Mouse (Mus musculus): ENCODE results near the gene Gnb3.

The Gnb3 gene

DNA sequence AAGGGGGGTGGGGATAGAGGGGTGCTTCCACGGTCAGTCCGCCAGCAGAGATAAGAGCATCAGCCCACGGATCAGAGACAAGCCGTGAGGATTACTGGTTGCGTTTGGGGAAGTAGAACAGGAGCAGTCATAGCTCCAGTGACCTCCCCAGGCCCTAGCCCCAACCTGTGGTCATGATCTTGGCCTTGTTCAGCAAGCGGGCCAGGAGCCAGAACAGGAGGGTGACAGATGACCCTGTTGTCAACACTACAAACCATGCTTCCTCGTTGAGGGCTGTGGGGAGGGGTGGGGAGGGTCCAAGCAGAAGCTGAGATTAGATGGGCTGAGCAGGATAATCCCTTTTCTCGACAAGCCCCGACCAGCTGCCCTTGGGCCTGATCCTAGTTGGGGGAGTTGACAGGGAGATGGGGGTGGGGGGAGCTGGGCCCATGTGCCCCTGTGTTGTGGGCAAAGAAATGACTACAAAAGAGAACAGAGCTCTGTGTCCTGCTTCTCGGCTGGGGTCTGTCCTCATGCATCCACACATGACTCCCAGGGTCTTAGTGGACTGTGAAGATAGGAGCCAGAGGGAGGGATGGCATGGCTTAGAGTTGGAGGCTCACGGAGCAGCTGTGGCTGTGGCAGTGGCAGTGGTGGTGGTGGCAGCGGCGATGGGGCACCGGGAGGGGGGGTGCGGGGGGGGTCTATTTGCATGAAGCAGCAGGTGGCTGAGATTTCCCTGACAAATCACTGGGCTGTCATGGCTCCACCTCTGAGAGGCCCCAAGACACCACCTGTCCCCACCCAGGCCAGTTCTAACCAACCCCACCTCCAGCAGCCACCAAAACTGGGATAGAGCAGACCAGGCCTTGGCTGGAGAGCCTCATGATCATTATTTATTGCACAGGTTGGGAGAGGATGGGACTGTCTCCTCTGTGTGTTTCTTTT, at the start of gene Gnb3:
Gnb3 (minus strand) TSS at position 35 of the 927 bp plus-strand sequence.
- DNase-seq (ENCODE audit: low read depth, low spot score): no peak

DNA sequence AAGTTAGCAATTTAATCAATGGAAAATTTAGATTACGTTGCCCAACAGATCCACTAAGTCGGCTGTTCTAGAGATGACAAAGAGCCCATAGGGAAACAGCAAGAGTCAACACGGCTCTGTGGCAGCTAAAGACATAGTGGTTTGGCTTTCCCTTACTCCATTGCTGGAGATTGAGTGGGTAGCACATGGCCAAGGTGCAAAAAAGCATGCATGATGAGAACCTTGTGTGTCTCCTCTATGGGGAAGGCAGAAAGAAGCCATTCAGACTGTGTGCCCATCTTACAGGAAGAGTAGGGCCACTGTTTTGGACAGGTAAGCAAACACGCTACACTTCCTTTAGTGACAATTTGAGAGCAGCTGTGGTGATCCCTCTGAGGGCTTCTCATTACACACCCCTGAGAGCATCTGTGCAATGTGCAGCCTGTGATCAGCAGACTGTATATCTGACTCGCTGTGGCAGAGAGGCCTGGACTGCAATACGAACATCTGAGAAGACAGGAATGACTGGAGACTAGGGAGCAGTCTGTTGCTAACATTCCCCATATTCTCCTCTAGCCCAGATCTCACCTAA, 48.6 kb upstream of the Gnb3 start:
- no peak for DNase-seq (ENCODE audit: low read depth, low spot score)

DNA sequence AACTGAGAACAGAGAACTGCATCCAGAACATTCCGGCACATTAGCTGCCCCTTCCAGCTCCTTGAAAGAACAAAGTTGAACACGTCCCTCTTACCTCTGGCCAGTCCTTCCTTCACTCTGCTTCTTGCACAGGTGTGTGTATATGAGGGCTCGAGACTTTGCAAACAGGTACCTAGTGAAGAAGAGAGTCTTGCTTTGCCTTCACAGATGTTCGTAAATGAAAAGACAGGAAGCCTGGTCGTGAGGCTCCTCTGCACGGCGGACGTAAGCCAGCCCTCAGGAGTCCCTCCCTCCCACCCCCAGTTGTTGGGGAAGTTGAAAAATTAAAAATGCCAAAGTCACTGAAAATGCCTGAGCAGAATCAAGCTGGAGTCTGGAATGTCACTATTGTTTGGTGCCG, 47.9 kb upstream of the Gnb3 start, which contains the start of gene Cd4:
Cd4 (minus strand) TSS at position 236 of the 400 bp plus-strand sequence.
- no peak for DNase-seq (ENCODE audit: low read depth, low spot score)

DNA sequence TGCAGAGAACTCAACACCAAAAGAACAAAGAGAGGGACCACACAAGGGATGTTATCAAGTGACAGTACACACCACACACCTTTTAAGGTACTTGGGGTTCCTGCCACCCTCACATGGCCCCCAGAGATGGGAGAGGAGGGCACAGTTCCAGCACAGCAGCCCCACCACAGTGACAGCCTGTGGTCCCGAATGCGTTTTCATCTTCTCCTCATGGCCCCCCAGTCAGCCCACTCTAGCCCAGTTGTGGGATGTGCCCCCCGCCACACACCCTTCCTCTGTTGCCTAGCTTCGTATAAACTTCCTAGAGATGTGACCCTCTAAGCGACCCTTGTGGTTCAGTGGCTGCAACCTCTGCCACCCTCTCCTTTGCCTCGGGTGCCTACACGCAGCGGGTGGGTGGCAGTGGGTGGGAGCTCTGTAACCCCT, 45.9 kb upstream of the Gnb3 start:
- no peak for DNase-seq (ENCODE audit: low read depth, low spot score)

DNA sequence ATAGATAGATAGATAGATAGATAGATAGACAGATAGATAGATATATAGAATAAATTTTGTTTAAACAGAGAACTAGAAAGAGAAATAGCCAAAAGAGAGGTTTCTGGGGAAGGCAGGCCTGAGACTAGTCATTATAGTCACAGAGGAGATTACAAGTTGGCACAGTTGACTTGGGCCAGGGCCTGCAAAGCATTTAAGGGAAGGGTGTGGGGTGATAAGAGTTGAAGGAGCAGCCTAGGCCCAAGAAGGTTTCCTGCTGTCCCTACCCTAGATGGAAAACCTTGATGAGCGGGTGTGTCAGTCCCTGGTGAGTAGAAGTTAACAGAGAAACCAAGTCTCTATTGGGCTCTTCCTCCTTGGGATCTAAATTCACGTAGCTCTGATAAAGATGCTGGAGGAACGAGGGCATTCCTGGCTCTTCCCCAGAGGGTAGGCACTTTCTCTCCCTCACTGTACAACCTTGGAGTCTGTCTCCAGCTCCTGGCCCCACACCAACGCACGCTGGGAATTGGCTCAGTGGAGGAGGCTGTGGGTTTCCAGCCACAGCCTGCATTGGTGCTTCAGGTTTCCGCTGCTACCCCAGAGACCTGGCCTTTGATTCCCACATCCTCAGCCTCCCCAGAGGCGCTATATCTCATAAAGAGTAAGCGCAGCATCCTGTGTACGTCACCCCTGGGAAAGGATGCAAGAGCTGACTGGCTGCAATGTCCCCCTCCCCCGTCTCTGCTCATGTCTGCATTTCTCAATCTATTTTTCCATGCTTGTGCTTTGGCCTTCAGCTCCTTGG, 44.8 kb upstream of the Gnb3 start:
- no peak for DNase-seq (ENCODE audit: low read depth, low spot score)

DNA sequence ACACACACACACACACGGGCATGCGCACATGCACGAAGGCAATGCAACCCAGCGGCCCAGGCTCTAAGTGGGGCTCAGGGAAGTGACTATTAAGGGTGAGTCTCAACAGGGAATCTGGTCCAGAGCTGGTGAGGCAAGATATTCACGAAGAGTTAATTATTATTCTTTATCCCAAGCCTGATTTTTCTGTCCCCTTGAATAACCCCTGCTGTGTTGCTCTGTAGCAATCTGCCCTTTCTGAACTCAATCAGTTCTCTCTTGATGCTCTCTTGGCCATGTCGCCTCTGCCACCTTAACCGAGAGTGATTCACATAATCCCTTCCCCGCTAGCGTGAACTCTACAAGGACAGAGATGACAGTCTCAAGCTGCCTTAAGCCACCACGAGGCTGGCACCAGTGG, 43.3 kb upstream of the Gnb3 start:
- no peak for DNase-seq (ENCODE audit: low read depth, low spot score)

DNA sequence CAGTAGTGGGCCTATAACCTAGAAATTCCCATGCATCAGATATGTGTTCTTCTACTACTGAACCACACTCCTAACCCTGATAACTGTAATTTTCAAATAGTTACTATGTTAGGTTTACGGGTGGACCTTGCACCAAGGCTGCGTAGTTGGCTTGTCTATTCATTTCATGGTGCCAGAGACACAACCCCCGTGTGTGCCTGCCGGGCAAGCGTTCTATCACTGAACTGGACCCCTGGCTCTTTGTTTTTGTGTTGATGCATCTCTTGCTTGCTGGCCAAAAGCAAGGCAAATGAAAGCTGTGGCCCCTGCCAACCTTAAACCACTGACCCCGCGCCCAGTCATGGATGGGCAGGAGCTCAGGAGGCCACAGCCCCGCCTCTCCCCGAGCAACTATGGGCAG, 41.7 kb upstream of the Gnb3 start:
- DNase-seq (ENCODE audit: low read depth, low spot score): no peak

DNA sequence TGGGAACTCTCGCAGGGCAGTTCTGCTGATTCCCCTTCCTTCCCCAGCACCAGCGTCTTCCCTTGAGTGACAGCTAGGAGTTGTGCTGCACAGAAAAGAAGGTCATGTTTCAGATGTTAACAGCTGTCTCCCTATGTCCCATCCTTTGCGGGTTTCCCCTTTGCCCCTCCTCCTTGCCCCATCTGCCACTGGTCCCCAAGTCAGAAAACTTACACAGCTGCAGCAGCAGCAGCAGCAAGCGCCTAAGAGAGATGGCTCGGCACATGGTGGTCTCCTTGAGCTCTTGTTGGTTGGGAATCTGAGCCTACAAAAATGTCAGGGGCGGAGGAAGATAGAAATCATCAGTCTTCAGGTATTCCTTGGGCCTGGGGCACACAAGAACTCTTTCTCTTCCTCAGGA, 39.3 kb upstream of the Gnb3 start:
- no peak for DNase-seq (ENCODE audit: low read depth, low spot score)

DNA sequence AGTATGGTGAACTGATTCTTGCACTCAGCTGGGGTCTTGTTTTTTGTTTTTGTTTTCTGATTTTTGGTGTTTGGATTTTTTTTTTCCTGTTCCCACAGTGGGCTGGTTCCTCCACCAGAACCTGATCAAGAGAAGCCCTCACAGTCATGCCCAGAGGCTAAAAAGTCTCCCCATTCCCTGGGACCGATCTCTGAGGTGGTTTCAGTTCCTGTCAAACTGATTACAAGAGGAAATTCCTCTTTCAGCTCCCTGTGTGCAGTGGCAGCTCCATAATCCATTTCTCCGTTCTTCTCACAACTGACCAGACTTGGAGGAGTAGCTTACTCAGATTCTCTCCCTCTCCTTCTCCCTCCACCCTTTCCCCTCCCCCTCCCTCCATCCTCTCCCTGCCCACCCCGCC, 34.3 kb upstream of the Gnb3 start:
- no peak for DNase-seq (ENCODE audit: low read depth, low spot score)

DNA sequence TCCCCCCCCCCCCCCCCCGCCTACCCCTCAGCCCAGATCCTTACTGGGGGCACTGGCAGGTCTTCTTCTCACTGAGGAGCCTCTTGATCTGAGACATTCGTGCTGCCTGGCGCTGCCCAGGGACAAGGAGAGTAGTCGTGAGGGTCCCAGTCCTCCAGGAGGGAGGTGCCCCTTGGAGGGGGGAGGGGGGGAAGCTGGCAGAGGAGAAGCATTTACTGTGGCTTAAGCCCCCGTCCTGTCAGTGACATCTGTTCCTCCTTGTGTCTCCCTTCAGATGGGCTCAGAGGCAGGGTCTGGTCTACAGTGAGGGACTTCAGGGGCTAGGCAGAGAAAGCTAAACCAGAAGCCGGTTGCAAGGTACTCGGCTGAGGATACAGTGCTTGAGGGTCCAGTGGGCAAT, 26.5 kb upstream of the Gnb3 start:
- DNase-seq (ENCODE audit: low read depth, low spot score): no peak

DNA sequence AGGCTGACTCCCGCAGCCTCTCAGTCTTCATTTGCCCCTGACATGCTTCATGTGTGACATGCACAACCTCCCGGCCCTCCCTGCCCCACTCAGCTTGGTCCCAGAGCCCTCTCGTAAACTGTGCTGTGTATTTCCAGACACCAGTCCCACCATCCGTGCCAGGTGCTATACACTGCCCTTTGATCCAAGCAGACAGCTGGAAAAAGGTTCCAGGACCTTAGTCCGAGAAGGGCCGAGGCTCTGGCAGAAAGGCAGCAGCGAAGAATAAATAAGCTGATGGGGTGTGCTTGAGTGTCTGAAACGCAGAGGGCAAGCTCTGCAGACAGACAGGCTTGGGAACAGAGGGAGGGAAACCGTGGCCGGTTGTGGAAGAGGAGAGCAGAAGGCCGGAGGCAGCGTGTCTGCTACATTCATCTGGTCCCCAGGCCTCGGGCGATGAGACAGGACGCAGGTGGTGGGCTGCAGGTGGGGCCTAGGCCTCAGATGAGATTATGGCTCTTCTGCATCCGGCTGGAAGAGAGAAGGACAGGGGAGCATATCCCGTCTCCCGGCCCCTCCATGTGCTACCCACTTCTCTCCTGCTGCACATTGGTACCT, 25.8 kb upstream of the Gnb3 start:
- DNase-seq (ENCODE audit: low read depth, low spot score): no peak

DNA sequence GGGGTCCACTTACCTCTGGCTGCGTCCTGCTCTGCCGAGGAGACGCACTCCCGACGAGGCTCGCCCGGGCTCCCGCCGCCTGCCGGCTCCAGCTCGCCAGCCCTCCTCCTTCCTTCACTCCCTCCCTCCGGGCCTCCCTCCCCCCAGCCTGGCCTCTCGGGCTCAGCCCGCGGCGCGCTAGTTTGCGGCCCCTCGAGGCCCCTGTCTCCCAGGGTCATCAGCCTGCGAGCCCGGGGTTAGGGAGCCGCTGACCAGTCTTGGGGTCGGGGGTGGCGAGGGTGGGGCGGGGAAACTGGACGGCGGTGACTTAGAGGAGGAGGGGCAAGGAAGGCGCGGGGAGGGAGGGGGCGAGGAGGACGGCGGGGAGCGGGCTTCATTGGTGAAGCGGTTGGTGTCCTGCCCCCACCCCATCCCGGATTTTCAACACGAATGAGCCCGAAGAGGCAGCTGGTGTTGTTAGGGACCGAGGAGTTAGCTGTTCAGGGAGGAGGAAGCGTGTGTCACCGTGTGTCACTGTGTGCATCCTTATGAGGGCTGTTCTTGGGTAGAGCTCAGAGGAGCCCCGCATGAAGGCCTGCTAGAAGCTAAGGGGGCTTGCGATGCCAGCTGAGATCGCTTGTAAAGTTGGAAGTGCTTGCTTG, 23.7 kb upstream of the Gnb3 start, which contains the start of gene Gpr162:
Gpr162 (minus strand) TSS at position 326 of the 641 bp plus-strand sequence.
- no peak for DNase-seq (ENCODE audit: low read depth, low spot score)

DNA sequence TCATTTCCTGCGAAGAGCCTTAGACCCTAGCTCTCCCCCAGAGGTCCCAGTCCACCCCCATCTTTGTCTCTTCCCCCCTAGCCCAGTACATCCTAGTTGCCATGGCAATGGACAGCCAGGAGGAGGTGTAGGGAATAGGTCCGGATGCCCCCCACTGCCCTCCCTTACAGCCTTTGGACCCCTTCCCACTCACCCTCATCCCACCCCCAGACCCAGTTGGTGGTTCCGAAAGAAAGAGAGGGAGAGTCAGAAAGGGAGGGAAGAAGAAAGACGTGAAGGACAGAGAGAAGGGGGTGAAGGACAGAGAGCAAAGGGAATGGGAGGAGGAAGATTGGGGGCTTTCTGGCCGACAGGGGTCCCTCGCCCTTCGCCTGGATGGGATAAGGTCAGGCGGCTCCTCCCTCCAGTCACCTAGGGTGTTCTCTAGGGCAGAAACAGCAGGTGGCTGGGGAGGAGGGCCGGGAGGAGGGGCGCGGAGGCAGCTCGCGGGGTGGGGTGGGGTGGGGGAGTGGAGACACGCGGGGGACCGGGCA, 23.1 kb upstream of the Gnb3 start:
- no peak for DNase-seq (ENCODE audit: low read depth, low spot score)

DNA sequence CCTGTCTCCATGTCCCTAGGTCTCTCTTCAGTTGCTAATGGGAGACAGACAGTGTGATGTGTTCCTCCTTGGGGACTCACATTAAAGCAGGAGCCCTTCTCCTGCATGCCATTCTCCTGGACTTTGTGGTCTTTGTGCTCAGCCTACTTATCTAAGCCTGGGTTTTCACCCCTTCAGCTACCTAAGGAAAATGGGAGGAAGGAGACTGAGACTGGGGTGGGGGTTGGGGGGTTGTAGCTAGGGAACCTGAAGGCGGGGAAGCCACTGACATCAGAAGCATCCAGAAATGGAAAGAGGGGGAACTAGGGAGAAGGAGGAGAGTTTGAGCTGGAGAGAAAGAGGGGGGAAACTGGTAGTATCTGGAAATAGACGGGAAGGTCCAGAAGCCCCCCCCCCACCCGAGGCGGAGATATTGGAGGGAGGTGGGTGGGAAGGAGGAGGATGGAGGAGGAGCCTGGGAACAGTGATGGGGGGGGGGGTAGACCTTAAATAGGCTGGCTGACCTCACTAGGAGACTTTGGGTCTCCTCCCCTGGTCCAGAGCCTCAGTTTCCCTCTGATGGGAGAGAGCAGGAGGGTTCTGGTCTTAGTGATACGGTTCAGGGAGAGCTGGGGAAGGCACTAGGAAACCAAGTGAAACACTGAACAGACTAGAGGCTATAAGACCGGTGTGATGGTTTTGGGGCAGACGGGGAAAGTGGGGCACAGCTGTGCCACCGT, 22.5 kb upstream of the Gnb3 start:
- no peak for DNase-seq (ENCODE audit: low read depth, low spot score)

DNA sequence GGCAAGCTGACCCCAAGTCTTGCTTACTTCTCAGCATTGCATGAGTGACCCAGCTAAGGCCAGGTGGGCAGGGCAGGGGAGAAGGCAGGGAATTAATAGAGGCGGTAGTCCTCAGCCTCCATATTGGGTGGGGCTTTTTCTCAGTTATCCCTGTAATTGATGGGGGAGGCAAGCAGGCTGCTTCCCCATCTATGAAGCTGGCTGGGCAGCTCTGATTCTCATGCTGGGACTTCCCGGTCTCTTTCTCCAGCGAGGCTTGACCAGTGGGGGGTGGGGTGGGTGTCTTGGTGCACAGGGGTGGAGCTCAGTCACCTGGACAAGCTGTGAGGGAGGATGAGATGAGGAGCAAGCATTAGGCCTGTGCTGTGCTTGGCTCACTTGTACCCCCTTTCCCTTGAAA, 21.7 kb upstream of the Gnb3 start:
- DNase-seq (ENCODE audit: low read depth, low spot score): no peak

DNA sequence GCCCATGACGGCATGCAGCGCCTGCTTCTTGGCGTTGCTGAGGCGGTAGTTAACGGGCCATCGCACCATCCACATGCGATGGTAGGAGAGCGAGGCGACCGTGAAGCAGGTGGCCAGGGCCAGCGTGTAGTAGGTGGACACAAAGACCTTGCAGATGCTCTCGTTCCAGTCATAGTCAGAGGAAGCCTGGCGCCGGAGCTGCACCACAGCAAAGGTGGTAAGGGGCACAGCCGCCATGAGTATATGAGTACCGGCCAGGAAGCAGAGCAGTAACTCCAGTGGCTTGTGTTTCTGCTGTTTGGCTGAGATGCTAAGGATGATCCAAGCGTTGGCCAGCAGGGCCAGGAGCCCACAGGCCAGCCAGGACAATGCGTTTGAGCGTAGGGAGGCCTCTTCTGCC, 21.2 kb upstream of the Gnb3 start:
- DNase-seq (ENCODE audit: low read depth, low spot score): no peak

DNA sequence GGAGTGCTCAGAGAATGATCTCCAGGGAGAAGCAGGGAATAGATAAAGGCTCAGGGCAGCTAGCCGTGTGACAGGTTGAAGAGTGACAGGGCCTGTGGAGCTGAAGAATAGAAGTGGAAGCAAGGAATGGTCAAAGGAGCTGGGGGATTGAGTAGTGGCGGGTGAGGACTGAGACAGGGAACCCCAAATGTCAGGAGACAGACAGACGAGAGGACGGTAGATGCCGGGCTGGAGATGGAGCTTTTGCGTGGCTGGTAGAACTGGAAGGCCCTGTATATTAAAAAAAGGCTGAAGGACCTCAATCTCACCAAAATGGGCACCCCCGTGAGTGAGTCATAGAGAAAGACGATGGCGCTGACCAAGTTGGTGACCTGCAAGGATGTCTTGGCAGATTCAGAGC, 20.4 kb upstream of the Gnb3 start:
- no peak for DNase-seq (ENCODE audit: low read depth, low spot score)

DNA sequence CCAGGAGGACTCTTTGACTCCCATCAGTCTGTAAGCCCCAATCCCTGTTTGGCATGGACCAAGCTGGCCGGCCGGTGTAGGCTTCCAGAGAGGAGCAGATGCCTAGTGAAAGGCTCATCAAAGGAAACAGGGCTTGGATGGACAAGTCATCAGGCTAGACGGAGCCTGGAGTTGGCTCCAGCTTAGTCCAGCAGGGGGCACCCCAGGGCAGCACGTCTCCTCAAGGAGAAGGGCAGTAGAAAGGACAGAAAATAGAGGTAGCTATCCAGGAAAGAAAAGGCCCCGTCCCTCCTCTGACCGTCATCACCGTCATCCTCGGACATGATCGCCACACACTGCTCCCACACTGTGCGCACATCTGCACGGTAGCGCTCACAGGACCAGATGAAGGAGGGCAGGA, 19.6 kb upstream of the Gnb3 start:
- DNase-seq (ENCODE audit: low read depth, low spot score): peak; percentile 93

DNA sequence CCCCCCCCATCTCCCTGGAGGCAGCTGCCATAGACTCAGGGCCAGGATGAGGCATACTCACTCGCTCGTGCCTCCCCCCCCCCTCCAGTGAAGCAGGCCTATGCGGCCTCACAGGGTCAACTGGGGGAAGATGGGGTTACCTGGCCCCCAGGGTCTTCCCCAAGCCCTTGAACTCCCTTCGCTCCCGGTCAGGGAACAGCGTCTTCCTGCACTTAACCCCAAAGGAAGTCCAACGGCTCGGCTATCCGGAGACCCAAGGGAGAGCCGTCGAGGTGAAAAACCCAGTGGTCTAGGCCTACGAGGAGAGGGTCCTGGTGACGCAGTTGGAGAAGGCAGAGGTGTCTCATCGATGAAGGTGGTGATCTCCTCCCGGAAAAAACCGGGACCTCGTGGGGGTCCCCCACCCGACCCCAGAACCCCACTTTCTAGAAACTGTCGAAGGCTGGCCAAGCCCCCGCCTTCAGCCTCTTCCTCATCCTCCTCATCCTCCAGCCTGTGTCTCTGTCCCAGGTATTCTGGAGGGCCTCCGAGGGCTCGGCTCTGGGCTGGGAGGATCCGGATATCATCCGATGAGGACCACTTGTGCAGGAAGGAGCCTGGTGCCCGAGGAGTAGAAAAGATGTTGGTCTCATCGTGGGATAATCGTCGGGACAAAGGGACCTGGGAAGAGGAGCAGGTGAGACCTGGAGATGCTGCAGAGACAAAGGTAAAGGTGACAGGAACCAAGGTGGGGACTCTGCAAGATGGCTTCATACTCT, 18.7 kb upstream of the Gnb3 start:
- no peak for DNase-seq (ENCODE audit: low read depth, low spot score)
